Mouse (Mus musculus) heart, adult 2 months (tissue): ENCODE data around the gene Egfl8.

Experiments
- CTCF ChIP-seq: fragments of 200-600 bp; IDR thresholded peaks from 2 replicates; pipeline ENCODE4 v1.8.1; 2022; ENCODE audit warnings: antibody characterized with exemption, mild to moderate bottlenecking, moderate library complexity
- POLR2A ChIP-seq: fragments of 200-500 bp; IDR thresholded peaks from 2 replicates; pipeline ENCODE4 v1.6.1; 2011; ENCODE audit warnings: mild to moderate bottlenecking, low read depth, low read length, control low read depth; ENCODE audit not compliant: insufficient read depth

DNA sequence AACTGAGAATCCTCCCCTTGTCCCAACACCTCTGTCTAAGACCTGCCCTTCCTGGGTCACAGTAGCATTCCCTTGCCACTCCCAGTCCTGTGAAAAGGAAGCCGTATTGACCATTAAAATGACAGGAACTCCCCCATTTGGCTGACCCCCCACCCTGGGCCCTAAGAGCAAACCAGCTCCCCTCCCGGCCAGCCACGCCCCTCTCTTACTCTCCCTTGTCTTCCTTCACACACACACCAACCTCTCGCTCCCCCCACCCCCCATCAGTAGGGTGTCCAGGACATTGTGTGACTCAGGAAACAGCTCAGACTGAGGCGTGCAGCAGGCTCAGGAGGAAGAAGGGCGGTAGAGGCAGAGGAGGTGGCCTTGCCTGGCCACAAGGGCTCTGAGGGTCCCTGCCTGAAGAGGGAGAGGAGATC is 51.8 kb downstream of the Egfl8 start, which contains the start of gene Notch4:
- TF ChIP-seq POLR2A (peak; percentile 91), CTCF (peak; percentile 24; the same call in 1 of the 2 replicates)
